Mouse (Mus musculus): ENCODE measurements around the gene Enpp1.

Enpp1 gene

DNA sequence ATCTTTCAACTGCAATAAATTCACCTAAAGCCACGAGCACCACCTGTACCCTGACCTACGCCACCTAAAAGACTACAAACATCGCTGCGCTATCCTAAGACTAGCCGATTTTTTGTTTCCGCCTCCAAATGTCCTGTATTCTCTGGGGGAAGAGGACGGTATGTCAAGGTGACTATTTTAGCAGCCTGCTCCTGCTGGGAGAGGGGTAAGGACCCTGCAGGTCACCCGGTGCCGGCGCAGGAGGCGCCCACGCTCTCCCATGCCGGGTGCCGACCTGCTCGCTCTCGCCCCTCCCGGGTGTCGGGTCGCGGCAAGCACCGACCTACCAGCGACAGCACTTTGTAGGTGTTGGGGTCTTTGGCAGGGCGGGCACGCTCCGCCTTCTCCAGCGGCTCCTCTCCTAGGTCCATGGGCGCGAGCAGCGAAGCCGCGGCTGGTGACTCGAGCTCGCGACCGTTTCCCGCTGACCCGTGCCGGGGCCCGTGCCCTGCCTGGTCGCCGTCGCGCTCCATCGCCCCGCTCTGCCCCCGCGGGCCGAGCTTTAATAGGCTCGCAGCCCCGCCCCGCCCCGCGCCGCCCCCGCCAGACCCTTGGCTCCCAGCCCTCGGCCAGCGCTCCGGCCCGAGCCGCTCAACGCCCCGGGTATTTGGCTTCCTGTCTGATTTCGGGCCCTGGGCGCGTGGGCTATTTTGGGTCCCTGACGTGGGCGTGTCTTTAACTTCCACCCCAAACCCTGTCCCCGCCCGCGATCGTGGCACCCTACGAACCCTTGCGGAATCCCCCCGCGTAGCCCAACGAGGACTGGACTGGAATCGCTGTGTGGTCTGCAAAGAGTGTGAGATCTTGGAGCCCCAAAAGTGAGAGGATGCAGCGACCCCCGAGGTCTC lies at the start of gene Enpp1:
TSS of gene Enpp1 (minus strand) at position 680 of the 887 bp plus-strand sequence.
- DNase-seq = peak; percentile 69 to 72

GRCm38 (mm10) chr10:24758326-24758915 lies 46.5 kb upstream of the Enpp1 start:
- no peak for DNase-seq

GRCm38 (mm10) chr10:24754874-24755540 lies 43.0 kb upstream of the Enpp1 start:
- DNase-seq = no peak

- DNase-seq = peak; percentile 35 to 47
These were observed 42.4 kb upstream of the Enpp1 start for GRCm38 (mm10) chr10:24754251-24754835.

DNA sequence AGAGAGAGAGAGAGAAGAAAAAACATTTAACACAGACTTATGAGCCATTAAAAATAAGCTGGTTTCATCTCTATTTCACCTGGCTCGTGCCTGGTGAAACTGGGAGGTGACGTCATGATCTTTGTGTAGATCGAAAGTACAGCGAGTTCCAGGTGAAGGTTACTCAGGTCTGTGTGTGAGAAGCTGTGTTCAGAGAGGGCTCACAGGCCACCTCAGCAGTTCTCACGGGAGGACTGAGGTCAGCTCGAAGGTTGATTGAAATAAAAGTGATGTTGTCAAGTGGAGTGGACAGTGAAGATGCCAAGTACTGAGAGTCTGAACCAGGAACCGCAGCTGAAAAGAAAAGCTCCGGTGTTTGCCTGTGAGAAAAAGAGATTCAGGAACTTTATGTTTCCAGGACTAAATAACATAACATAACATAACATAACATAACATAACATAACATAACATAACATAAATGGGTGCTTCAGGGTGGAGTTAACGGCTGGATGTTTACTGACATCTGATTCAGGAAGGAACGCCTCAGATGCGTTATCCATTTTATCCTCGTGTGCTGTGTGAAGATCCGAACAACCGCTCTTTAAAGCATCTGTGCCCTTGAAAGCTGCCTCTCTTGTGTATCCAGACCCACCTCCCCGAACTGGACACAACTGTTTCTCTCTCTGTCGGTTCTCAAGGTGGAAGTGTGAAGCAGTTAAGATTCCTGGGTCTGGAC lies 41.7 kb upstream of the Enpp1 start:
- peak in 1 of 2 experiments; percentile 5 for DNase-seq

DNA sequence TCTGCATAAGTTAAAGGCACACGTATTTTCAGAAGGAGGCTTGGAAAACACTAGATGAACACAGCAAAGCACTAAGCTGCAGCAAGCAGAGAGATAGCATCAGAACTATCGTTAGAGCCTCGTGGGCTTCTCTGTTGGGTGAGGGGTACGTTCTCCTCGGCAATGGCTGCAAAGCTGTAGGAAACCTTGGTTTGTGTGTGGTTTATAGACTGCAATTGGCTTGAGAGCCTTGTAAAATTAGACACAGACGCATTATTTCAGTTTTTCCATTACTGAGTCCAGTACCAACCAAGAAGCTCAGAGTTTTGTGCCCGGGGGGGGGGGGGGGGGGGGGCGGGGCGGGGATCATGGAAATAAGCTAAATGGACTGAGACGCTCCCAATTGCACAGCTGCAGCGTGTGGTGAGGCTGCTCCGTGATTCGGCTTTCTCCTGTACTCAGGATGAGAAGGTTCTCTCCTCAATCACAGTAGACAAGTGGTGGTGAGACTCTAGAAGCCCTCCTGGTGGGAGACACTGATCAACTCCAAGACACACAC lies 31.1 kb upstream of the Enpp1 start:
- no peak for DNase-seq

DNA sequence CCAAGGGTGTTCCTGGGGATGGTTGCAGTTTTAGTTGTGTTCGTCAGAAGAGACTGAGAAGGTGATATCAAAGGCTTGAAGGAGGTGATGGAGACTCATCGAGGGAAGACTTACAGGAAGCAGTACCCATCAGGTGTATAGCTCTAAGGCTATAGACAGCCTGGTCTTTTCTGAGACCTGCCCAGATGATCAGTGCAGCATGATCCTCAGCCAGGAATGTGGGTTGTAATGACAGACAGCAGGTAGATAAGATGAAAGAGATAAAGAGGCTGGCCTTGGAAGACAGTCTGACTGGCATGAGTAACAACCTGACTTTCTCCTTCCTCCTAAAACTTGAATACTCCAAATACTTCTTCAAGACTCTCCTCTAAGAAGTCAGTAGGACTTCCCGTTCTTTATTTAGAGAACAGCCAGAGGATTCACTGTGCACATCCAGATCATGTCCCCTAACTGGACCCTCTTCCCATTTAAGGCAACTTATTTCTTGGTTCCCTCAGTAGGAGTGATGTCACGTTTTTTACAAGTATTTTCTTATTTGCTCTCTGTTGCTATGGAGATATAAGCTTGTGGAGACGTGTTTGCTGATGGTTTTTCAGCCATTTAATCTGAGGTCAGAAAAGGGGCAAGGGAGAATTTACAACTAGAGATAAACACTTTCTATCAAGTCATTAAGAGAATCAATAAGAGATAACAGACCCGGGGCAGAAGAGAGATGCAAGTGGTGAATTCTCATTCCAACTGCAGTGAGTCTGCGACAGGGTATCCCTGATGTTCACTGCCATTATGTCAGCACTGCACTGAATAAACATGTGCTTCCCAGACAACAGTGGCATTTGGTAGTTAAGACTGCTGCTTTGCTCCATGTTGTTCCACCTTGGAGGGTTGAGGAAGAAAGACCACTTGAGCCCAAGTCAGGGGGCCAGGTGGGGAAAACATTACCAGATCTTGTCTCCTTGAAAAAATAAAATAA lies 29.6 kb upstream of the Enpp1 start:
- DNase-seq = no peak

DNA sequence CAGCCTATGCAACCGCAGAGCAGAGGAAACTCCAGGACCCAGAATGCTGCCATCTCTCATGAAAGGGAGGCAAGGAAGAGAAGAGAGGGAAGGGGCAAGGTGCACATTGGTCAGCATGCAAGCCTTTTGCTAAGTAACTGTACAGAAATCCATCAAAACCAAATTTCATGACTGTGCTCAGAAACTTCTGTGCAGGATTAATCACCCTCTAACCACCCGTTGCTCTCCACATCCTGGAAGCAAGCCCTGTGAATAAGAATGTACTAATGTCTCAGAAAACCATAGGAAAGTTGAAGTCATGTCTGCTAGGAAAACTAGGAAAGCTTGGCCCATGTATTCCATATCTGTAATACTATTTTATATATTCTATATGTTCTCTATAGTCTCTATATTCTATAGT lies 27.2 kb upstream of the Enpp1 start:
- DNase-seq = no peak

- no peak for DNase-seq
These were observed 26.5 kb upstream of the Enpp1 start for GRCm38 (mm10) chr10:24738456-24738855.

DNA sequence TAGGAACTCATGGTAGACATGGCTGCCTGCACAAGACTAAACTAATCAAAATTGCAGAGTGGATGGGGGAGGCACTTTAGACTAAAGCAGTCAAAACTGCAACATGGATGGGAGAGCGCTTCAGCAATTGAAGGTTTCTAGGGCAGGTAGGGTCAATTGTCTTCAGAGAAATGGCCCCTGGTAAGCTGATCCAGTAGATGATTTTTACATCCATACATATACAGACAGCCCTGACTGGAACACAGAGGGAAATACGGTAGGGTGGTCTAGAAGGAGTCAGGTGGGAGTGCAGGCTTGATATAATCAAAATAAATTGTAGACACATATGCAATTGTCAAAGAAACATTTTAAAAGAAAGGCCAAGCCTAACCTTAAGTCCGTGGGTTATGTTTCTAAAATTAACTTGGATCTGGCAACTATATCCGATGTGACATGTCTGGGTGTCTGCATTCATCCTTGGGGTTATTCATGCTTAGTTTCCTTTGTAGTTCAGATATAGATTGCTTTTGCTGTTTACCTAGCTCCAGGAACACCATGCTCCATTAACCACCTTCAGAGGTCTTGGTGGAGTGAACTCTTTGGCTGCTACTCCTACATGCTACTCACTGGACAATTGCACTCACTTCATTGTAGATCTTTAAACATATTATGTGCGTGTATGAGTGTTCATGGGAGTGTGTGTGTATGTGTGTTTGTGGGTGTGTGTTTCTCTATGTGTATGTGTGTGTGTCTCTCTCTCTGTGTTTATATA lies 23.2 kb upstream of the Enpp1 start:
- DNase-seq = no peak

- DNase-seq = no peak
These were observed 15.5 kb upstream of the Enpp1 start for GRCm38 (mm10) chr10:24727478-24727877.

DNA sequence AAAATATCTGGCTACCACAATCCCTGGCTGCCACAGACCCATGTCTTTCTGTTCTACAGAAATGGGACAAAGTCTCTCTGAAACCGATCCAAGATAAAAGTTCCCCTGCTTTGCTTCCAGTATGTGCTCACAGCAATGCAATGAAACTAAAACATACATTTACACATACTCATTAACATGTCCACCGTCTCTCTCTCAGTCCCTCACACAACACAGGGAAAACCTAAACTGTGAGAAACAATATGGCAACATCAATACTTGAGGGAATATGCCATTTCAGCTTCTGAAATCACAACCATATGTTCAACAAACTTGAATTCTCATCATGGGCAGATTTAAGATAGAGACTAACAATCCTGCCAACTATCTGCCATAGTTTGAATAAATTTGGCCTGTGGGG lies 13.2 kb upstream of the Enpp1 start:
- DNase-seq = no peak

- DNase-seq = no peak
These were observed 9.9 kb upstream of the Enpp1 start for GRCm38 (mm10) chr10:24721841-24722240.

DNA sequence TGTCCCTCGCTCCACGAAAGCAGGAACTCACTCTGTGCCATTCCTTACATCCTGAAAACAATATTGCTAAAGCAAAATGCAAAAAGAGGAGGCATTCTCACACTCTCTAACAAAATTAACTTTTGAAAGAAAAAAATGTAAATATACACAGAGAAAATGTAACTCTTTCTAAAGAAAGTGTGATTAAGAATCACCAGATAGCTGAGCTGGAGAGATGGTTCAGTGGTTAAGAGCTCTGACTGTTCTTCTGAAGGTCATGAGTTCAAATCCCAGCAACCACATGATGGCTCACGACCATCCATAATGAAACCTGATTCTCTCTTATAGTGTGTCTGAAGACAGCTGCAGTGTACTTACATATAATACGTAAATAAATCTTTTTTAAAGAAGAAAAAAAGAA lies 7.4 kb upstream of the Enpp1 start:
- DNase-seq = no peak

- DNase-seq = no peak
These were observed 6.8 kb upstream of the Enpp1 start for GRCm38 (mm10) chr10:24718720-24719119.

- no peak for DNase-seq
These were observed 6.1 kb upstream of the Enpp1 start for GRCm38 (mm10) chr10:24718058-24718457.

- DNase-seq = no peak
These were observed 4.3 kb upstream of the Enpp1 start for GRCm38 (mm10) chr10:24716232-24716631.

GRCm38 (mm10) chr10:24712901-24713300 lies 942 bp upstream of the Enpp1 start:
- peak; percentile 6 to 27 for DNase-seq

DNA sequence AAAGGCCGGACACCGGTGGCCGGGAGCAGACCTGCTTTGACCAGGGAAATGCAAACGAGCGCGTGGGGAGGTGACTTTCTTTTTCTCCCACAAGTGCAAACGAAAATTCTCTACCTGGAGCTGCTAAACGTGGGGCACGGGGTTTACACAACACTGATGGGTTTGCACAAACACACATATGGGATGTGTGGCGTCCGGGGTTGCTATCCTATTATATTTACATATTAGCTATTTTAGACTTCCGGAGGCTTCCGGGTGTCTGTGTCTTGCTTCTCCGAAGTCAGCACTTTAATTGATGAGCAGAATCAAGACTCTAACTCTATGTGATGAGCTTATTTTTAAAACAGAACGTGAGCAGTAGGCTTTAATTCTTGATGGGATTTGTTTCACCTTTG lies 405 bp upstream of the Enpp1 start:
- no peak for DNase-seq

GRCm38 (mm10) chr10:24711071-24711470 lies 888 bp downstream of the Enpp1 start:
- DNase-seq = peak; percentile 7 to 17

Measured in B cell, adult 2 months (primary cell).